Mouse (Mus musculus): ENCODE measurements around the gene Pole2. TPM values are rescaled to one million over a fixed set of nuclear protein-coding genes. Genes with fewer than 3 reads are reported as not detected.

Gene Pole2
- polyA plus RNA-seq, 1 experiment, result 2.9 TPM

- TF ChIP-seq CTCF (IDR thresholded peaks at IDR 0.05; ENCODE audit: insufficient read depth, low read length) (no peak), POLR2A (IDR thresholded peaks at IDR 0.05; ENCODE audit: borderline replicate concordance, extremely low read depth, low read depth, low read length) (no peak)
- 1% methylated on average over 86 of the region's 86 CpGs for WGBS
Observed at GRCm38 (mm10) chr12:69184342-69185295, 43.4 kb downstream of the Pole2 start.

GRCm38 (mm10) chr12:69183583-69184308, 44.2 kb downstream of the Pole2 start, which contains the start of the genes Rpl36al and Mgat2:
Gene Rpl36al, minus strand, starts transcription at chr12:69184083.
Gene Mgat2, plus strand, starts transcription at chr12:69184157.
- peak; percentile 99 for DNase-seq
- under 1% methylated on average over 84 of the region's 84 CpGs for WGBS

More at GRCm38 (mm10) chr12:69184342-69185295, 43.4 kb downstream of the Pole2 start:
- Histone ChIP-seq H3K4me3 (replicated peaks; ENCODE audit: extremely low read depth, low read depth, low read length) (peak overlapping the region; percentile 98), H3K4me1 (ENCODE audit: control insufficient read depth, insufficient read depth, low read length) (peaks cover 13% of the 10 kb centered on the region)
- no peak for DNase-seq

GRCm38 (mm10) chr12:69181800-69182199, 46.2 kb downstream of the Pole2 start:
- DNase-seq, result no peak
- WGBS, result 92% methylated on average over 4 of the region's 4 CpGs
- Histone ChIP-seq H3K4me3 (replicated peaks; ENCODE audit: extremely low read depth, low read depth, low read length) (no peak overlapping the region), H3K4me1 (ENCODE audit: control insufficient read depth, insufficient read depth, low read length) (peaks cover 8% of the 10 kb centered on the region)
- no peak for TF ChIP-seq CTCF (IDR thresholded peaks at IDR 0.05; ENCODE audit: insufficient read depth, low read length)
- TF ChIP-seq POLR2A (IDR thresholded peaks at IDR 0.05; ENCODE audit: borderline replicate concordance, extremely low read depth, low read depth, low read length), result no peak

More at GRCm38 (mm10) chr12:69183583-69184308, 44.2 kb downstream of the Pole2 start, which contains the start of the genes Rpl36al and Mgat2:
- TF ChIP-seq CTCF (IDR thresholded peaks at IDR 0.05; ENCODE audit: insufficient read depth, low read length) (no peak), POLR2A (IDR thresholded peaks at IDR 0.05; ENCODE audit: borderline replicate concordance, extremely low read depth, low read depth, low read length) (peak; percentile 90)
- Histone ChIP-seq H3K4me3 (replicated peaks; ENCODE audit: extremely low read depth, low read depth, low read length) (peak within 1 kb of the TSS; percentile 98), H3K4me1 (ENCODE audit: control insufficient read depth, insufficient read depth, low read length) (peaks cover 13% of the 10 kb centered on the region)

- WGBS, result 53% methylated on average over 11 of the region's 12 CpGs
- DNase-seq, result no peak
- no peak overlapping the region for H3K4me3 ChIP-seq (replicated peaks; ENCODE audit: extremely low read depth, low read depth, low read length)
- TF ChIP-seq POLR2A (IDR thresholded peaks at IDR 0.05; ENCODE audit: borderline replicate concordance, extremely low read depth, low read depth, low read length) (no peak), CTCF (IDR thresholded peaks at IDR 0.05; ENCODE audit: insufficient read depth, low read length) (no peak)
- no peaks in the 10 kb centered on the region for H3K4me1 ChIP-seq (ENCODE audit: control insufficient read depth, insufficient read depth, low read length)
Observed at GRCm38 (mm10) chr12:69179371-69179770, 48.6 kb downstream of the Pole2 start.

GRCm38 (mm10) chr12:69177526-69177925, 50.5 kb downstream of the Pole2 start:
- TF ChIP-seq POLR2A (IDR thresholded peaks at IDR 0.05; ENCODE audit: borderline replicate concordance, extremely low read depth, low read depth, low read length) (no peak), CTCF (IDR thresholded peaks at IDR 0.05; ENCODE audit: insufficient read depth, low read length) (no peak)
- Histone ChIP-seq H3K4me3 (replicated peaks; ENCODE audit: extremely low read depth, low read depth, low read length) (no peak overlapping the region), H3K4me1 (ENCODE audit: control insufficient read depth, insufficient read depth, low read length) (no peaks in the 10 kb centered on the region)
- WGBS, result 86% methylated on average over 3 of the region's 3 CpGs
- no peak for DNase-seq

GRCm38 (mm10) chr12:69175975-69176374, 52.0 kb downstream of the Pole2 start:
- TF ChIP-seq POLR2A (IDR thresholded peaks at IDR 0.05; ENCODE audit: borderline replicate concordance, extremely low read depth, low read depth, low read length) (no peak), CTCF (IDR thresholded peaks at IDR 0.05; ENCODE audit: insufficient read depth, low read length) (no peak)
- H3K4me3 ChIP-seq (replicated peaks; ENCODE audit: extremely low read depth, low read depth, low read length), result no peak overlapping the region
- no peak for DNase-seq
- WGBS, result 88% methylated on average over 3 of the region's 3 CpGs
- no peaks in the 10 kb centered on the region for H3K4me1 ChIP-seq (ENCODE audit: control insufficient read depth, insufficient read depth, low read length)

- no peak for DNase-seq
- Histone ChIP-seq H3K4me3 (replicated peaks; ENCODE audit: extremely low read depth, low read depth, low read length) (no peak overlapping the region), H3K4me1 (ENCODE audit: control insufficient read depth, insufficient read depth, low read length) (peaks cover 2% of the 10 kb centered on the region; the same call in 1 of the 2 replicates)
- TF ChIP-seq POLR2A (IDR thresholded peaks at IDR 0.05; ENCODE audit: borderline replicate concordance, extremely low read depth, low read depth, low read length) (no peak), CTCF (IDR thresholded peaks at IDR 0.05; ENCODE audit: insufficient read depth, low read length) (no peak)
- WGBS, result 93% methylated on average over 2 of the region's 2 CpGs
Observed at GRCm38 (mm10) chr12:69171307-69171706, 56.7 kb downstream of the Pole2 start.

- TF ChIP-seq POLR2A (IDR thresholded peaks at IDR 0.05; ENCODE audit: borderline replicate concordance, extremely low read depth, low read depth, low read length) (no peak), CTCF (IDR thresholded peaks at IDR 0.05; ENCODE audit: insufficient read depth, low read length) (no peak)
- peak; percentile 93 for DNase-seq
- H3K4me1 ChIP-seq (ENCODE audit: control insufficient read depth, insufficient read depth, low read length), result peaks cover 2% of the 10 kb centered on the region; the same call in 1 of the 2 replicates
- H3K4me3 ChIP-seq (replicated peaks; ENCODE audit: extremely low read depth, low read depth, low read length), result peak within 1 kb of the TSS; percentile 73
- WGBS, result under 1% methylated on average over 40 of the region's 40 CpGs
Observed at GRCm38 (mm10) chr12:69168461-69169106, 59.4 kb downstream of the Pole2 start, which contains the start of gene Lrr1. Gene Lrr1, plus strand, starts transcription at chr12:69168814.
